Mouse (Mus musculus) intestine, postnatal 0 days (tissue): ENCODE measurements around the gene Spesp1. TPM values are rescaled to one million over a fixed set of nuclear protein-coding genes. Genes with fewer than 3 reads are reported as not detected.
A peak's percentile ranks its signal among the peaks of the same experiment; 100 is the strongest.

Experiments
- ATAC-seq: fragments of 200-750 bp; cut with Nextera tagmentation; 2 replicates; pipeline ENCODE4 v1.8.0; 2017; ENCODE audit warnings: mild to moderate bottlenecking, moderate TSS enrichment, moderate library complexity
- H3K27ac ChIP-seq: fragments of 300-500 bp; sonication (generic); 2 replicates; pipeline ENCODE4 v1.5.1; 2014; ENCODE audit warnings: mild to moderate bottlenecking, low read depth, low read length, moderate library complexity
- H3K27me3 ChIP-seq: fragments of 300-500 bp; sonication (generic); replicated peaks from 2 replicates; pipeline ENCODE4 v1.6.1; 2014; ENCODE audit warnings: low read length, mixed read lengths; ENCODE audit not compliant: control insufficient read depth, insufficient read depth
- H3K36me3 ChIP-seq: fragments of 300-500 bp; sonication (generic); 2 replicates; pipeline ENCODE4 v1.6.1; 2014; ENCODE audit warnings: mild to moderate bottlenecking, moderate library complexity; ENCODE audit not compliant: control insufficient read depth, insufficient read depth
- H3K4me1 ChIP-seq: fragments of 300-500 bp; sonication (generic); replicated peaks from 2 replicates; pipeline ENCODE4 v1.6.1; 2014; ENCODE audit warnings: antibody characterized with exemption, low read length, mixed read lengths; ENCODE audit not compliant: control insufficient read depth, insufficient read depth
- H3K4me2 ChIP-seq: fragments of 300-500 bp; sonication (generic); replicated peaks from 2 replicates; pipeline ENCODE4 v1.6.1; 2014; ENCODE audit warnings: low read depth, mild to moderate bottlenecking, moderate library complexity
- H3K4me3 ChIP-seq: fragments of 300-500 bp; sonication (generic); 2 replicates; pipeline ENCODE4 v1.5.1; 2014; ENCODE audit warnings: low read depth, low read length
- H3K9ac ChIP-seq: fragments of 300-500 bp; sonication (generic); 2 replicates; pipeline ENCODE4 v1.6.1; 2014; ENCODE audit warnings: mild to moderate bottlenecking, low read depth, low read length
- H3K9me3 ChIP-seq: fragments of 300-500 bp; sonication (generic); 2 replicates; pipeline ENCODE4 v1.6.1; 2016; ENCODE audit warnings: mixed run types; ENCODE audit not compliant: control insufficient read depth
- CTCF ChIP-seq: sonication (generic); IDR thresholded peaks from 2 replicates; pipeline ENCODE4 v1.5.1; 2016; ENCODE audit warnings: low read depth, mild to moderate bottlenecking, control low read depth, antibody characterized with exemption, moderate library complexity
- WGBS: fragments of 180-500 bp; shearing (Covaris S2); extraction: QIAGEN DNeasy Blood & Tissue Kit; methylation state at CpG from one replicate; pipeline ENCODE4 v1.1.7; 2014; 5-methylcytosine and 5-hydroxymethylcytosine counted together
- polyA plus RNA-seq: library from polyadenylated mRNA; unstranded; fragments of >200 nt; fragmentation: Nextera tagmentation; extraction: Ambion mirVana; gene quantifications from 2 replicates; pipeline ENCODE4 v1.2.1, GENCODE M21; 2015

Spesp1 gene
- polyA plus RNA-seq, 1 experiment from 2014 or later: not detected

DNA sequence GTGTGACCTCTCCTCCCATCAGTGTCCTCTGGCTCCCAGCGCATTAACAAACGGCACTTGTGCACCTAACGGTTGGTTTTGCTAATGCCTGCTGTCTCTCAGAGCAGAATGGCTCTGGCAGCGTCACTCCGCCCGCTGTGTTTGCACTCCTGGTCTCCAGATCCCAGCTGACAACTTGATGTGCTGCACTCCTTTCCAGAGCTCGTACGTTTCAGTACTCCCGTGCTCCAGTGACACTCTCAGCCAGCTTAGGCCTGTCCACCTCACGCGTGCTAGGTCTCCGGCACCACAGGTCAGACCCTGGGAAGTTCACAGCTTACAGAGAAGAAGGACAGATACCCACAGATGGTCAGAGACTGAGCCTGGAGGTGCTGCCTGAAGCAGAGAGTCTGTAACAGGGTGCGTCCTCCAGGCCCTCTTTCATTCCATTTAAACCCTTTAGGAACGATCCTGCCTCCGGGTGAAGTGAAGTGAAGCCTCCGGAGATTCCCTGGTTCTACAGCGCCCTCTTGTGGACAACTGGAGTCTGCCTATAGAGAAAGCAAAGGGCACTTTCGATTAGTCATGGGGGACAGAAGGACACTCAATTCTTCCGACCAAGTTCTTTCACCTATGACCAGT lies 37.9 kb downstream of the Spesp1 start:
- H3K36me3 ChIP-seq: no peaks in the 10 kb centered on the region
- peak; percentile 96 for TF ChIP-seq CTCF
- H3K9me3 ChIP-seq: no peaks in the 10 kb centered on the region
- 0 out of 2 replicates have a peak overlapping the region, but pooled peaks have one; percentile 16 for H3K4me3 ChIP-seq
- H3K27me3 ChIP-seq: no peaks in the 10 kb centered on the region
- peak; percentile 62 for ATAC-seq
- 29% methylated on average over 19 of the region's 19 CpGs for WGBS
- H3K4me2 ChIP-seq: peak overlapping the region; percentile 61
- H3K9ac ChIP-seq: no peak overlapping the region
- no peak overlapping the region for H3K27ac ChIP-seq
- 0 out of 2 replicates have a peak, but pooled peaks cover 4% of the 10 kb centered on the region for H3K4me1 ChIP-seq

DNA sequence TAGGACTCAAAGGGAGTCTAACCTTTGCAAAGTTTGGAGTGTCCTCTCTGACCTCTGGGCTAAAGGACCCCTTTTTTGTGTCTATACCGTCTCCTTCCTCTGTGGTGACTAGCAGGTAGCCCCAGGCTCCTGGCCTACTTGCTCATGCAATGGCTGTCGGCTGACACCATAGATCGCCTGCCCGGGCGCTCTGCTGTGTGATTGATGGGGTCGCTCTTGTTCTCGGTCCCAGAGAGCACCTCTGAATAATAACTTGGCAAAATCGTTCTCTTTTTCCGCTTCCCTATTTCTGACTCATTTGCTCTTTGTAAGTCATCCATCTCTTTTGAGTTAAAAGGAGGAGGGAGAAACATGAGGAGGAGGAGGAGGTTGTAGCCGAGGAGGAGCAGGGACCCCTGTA lies 42.0 kb downstream of the Spesp1 start:
- Histone ChIP-seq H3K4me1 (no peaks in the 10 kb centered on the region), H3K36me3 (no peaks in the 10 kb centered on the region), H3K4me3 (no peak overlapping the region), H3K9ac (no peak overlapping the region), H3K27ac (no peak overlapping the region), H3K27me3 (no peaks in the 10 kb centered on the region), H3K4me2 (no peak overlapping the region), H3K9me3 (no peaks in the 10 kb centered on the region)
- 81% methylated on average over 10 of the region's 10 CpGs for WGBS
- TF ChIP-seq CTCF: no peak
- ATAC-seq: no peak

DNA sequence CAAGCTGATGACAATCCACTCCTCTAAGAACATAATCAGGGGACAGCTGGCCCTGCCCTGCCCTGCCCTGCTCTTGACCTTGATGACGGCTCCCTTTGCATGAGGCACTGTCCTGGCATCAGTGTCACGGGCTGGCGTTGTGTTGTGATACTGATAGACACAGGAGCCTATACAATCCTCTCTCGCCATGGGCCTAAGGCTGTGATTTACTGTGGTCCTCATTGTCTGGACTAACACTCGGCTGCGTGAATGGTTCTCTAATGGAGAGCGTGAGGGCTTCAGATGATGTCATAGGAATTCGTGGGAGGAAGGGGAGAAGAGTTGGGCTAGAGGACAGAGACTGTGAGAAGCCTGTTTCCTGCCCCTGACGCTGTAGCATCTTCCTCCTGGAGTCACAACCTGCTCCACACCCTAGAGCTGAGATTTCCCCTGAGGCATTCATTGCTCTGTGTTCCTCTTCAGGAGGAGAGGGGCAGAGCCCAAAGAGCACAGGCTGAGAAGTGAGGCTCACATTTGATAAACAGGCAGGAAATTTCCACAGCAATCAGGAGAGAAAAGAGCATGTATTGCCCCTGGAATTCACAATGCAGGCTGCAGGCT lies 44.5 kb downstream of the Spesp1 start:
- no peaks in the 10 kb centered on the region for H3K9me3 ChIP-seq
- WGBS: 48% methylated on average over 9 of the region's 9 CpGs
- H3K4me2 ChIP-seq: no peak overlapping the region
- H3K9ac ChIP-seq: no peak overlapping the region
- no peak overlapping the region for H3K4me3 ChIP-seq
- no peaks in the 10 kb centered on the region for H3K4me1 ChIP-seq
- ATAC-seq: no peak
- no peaks in the 10 kb centered on the region for H3K27me3 ChIP-seq
- no peaks in the 10 kb centered on the region for H3K36me3 ChIP-seq
- no peak overlapping the region for H3K27ac ChIP-seq
- no peak for TF ChIP-seq CTCF

DNA sequence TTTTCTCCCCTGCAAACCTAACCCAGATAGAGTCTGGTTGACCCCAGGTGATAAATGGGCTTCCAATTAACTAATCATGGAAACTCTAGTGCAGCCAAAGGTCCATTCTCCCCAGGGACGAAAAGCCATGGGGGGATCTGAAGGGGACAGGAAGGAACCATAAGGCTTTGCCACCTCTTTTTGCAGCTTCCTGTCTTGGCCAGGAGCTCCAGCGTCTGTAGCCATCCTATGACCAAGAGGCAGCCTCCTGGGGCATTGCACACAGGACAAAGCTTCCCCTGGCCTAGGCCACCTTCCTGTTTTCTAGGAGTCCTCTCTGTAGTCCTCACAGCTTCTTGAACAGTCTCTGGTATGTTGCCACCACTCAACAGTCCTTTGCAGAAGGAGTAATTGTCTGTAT lies 46.5 kb downstream of the Spesp1 start:
- Histone ChIP-seq H3K9me3 (no peaks in the 10 kb centered on the region), H3K4me3 (no peak overlapping the region), H3K27me3 (no peaks in the 10 kb centered on the region), H3K9ac (no peak overlapping the region), H3K36me3 (no peaks in the 10 kb centered on the region), H3K4me2 (no peak overlapping the region), H3K4me1 (no peaks in the 10 kb centered on the region), H3K27ac (no peak overlapping the region)
- WGBS: 87% methylated on average over 2 of the region's 2 CpGs
- no peak for ATAC-seq
- no peak for TF ChIP-seq CTCF

DNA sequence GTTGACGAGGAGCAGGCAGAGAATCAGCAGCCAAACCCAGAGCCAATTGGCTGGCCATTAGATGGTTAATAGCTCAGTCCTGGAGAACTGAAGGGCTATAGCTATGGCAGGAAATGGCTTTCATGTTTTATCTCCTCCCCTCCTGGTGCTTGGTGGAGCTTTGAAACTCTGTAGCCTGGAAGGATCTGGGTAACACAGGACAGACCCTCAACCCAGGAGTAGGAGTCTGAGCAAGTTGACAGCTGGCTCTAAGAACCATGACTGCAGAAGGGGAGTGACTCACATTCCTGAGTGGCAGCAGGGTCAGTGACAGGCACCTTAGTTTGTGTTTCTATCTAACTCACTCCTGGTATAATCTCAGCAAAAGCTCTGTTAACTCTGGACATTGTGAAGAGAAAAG lies 49.4 kb downstream of the Spesp1 start:
- 61% methylated on average over 1 of the region's 1 CpGs for WGBS
- no peak for TF ChIP-seq CTCF
- H3K27me3 ChIP-seq: no peaks in the 10 kb centered on the region
- no peak overlapping the region for H3K4me2 ChIP-seq
- no peak overlapping the region for H3K4me3 ChIP-seq
- H3K27ac ChIP-seq: no peak overlapping the region
- no peaks in the 10 kb centered on the region for H3K9me3 ChIP-seq
- ATAC-seq: no peak
- H3K9ac ChIP-seq: no peak overlapping the region
- no peaks in the 10 kb centered on the region for H3K4me1 ChIP-seq
- H3K36me3 ChIP-seq: no peaks in the 10 kb centered on the region

DNA sequence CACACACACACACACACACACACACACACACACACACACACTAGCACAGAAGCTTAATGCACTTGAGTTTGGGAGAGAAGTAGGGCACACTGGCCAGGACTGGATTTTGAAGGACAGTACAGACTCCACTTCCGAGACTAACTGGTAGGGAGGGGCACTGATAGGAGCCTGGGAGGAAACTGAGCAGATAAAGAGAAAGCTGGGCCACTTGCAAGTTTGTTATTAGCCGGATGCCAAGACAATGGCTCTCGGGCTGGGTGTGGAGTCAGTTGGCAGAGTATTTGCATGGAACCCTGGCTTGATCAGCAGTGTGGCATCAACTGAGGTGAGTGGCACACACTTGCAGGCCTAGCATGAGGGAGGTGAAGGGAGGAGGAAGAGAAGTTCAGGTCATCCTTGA lies 51.0 kb downstream of the Spesp1 start:
- H3K4me1 ChIP-seq: no peaks in the 10 kb centered on the region
- 34% methylated on average over 3 of the region's 3 CpGs for WGBS
- H3K9ac ChIP-seq: no peak overlapping the region
- no peak overlapping the region for H3K4me2 ChIP-seq
- H3K27ac ChIP-seq: no peak overlapping the region
- H3K4me3 ChIP-seq: no peak overlapping the region
- H3K27me3 ChIP-seq: no peaks in the 10 kb centered on the region
- ATAC-seq: peak; percentile 45; the same call in 1 of the 2 replicates
- H3K36me3 ChIP-seq: no peaks in the 10 kb centered on the region
- H3K9me3 ChIP-seq: no peaks in the 10 kb centered on the region
- no peak for TF ChIP-seq CTCF

DNA sequence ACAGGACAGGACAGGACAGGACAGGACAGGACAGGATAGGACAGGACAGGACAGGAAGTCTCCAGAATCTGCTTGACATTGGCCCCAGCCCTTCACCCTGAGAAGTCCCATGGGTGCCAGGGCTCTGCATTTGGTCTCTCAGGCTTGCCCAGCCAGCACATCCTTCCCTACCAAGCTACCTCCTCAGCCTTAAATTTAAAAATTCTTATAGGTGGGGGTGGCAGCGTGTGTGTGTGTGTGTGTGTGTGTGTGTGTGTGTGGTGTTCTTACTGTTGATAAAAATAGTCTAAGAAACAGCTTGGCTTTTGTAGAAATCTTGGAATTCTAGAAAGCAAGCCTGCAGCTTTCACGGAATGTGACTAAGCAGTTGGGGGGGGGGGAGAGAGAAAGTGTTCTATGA lies 52.0 kb downstream of the Spesp1 start:
- Histone ChIP-seq H3K4me2 (no peak overlapping the region), H3K27ac (no peak overlapping the region), H3K9ac (no peak overlapping the region), H3K36me3 (no peaks in the 10 kb centered on the region), H3K9me3 (no peaks in the 10 kb centered on the region), H3K4me3 (no peak overlapping the region), H3K27me3 (no peaks in the 10 kb centered on the region), H3K4me1 (no peaks in the 10 kb centered on the region)
- ATAC-seq: no peak
- 77% methylated on average over 2 of the region's 2 CpGs for WGBS
- TF ChIP-seq CTCF: no peak
